Mouse (Mus musculus) gastrocnemius, adult 8-10 months (tissue): Measurements from ENCODE around the gene Dnase2b. TPM values are rescaled to one million over a fixed set of nuclear protein-coding genes. Genes with fewer than 3 reads are reported as not detected.
A peak's percentile ranks its signal among the peaks of the same experiment; 100 is the strongest.

Source experiments
- DNase-seq, 2 experiments: peaks; one replicate each; pipeline ENCODE4 v3.0.0; 2022; ENCODE audit warnings: low spot score in 2 of 2
- total RNA-seq, 4 experiments: library from RNA; stranded (reverse); gene quantifications; 2 replicates each; pipeline ENCODE4 v1.2.4; 2022

Gene Dnase2b
- total RNA-seq, 4 experiments from 2014 or later = 0.11 TPM; not detected in 3

GRCm38 (mm10) chr3:146570939-146571338, 44.5 kb downstream of the Dnase2b start:
- DNase-seq = no peak

- DNase-seq = no peak
Measured at GRCm38 (mm10) chr3:146570148-146570782, 45.1 kb downstream of the Dnase2b start, which contains the start of gene Uox. TSS of gene Uox (plus strand) at chr3:146570426.

- no peak for DNase-seq
Measured at GRCm38 (mm10) chr3:146569594-146569993, 45.8 kb downstream of the Dnase2b start.

- no peak for DNase-seq
Measured at GRCm38 (mm10) chr3:146567884-146568530, 47.4 kb downstream of the Dnase2b start.

- DNase-seq = no peak
Measured at GRCm38 (mm10) chr3:146567366-146567765, 48.0 kb downstream of the Dnase2b start.

- DNase-seq = no peak
Measured at GRCm38 (mm10) chr3:146565065-146565411, 50.4 kb downstream of the Dnase2b start.

- peak; percentile 49 to 56 for DNase-seq
Measured at GRCm38 (mm10) chr3:146564268-146565064, 50.9 kb downstream of the Dnase2b start.

- DNase-seq = no peak
Measured at GRCm38 (mm10) chr3:146562936-146563335, 52.5 kb downstream of the Dnase2b start.

GRCm38 (mm10) chr3:146557507-146557906, 57.9 kb downstream of the Dnase2b start:
- no peak for DNase-seq

- DNase-seq = no peak
Measured at GRCm38 (mm10) chr3:146556567-146556966, 58.8 kb downstream of the Dnase2b start.

GRCm38 (mm10) chr3:146554816-146555215, 60.6 kb downstream of the Dnase2b start:
- no peak for DNase-seq

- DNase-seq = no peak
Measured at GRCm38 (mm10) chr3:146543632-146544031, 71.8 kb downstream of the Dnase2b start.

- no peak for DNase-seq
Measured at GRCm38 (mm10) chr3:146540521-146541273, 74.7 kb downstream of the Dnase2b start.

GRCm38 (mm10) chr3:146534986-146535385, 80.4 kb downstream of the Dnase2b start:
- DNase-seq = no peak

Other genes starting within 250 kb of the Dnase2b start
- gene Ssx2ip, start 211.0 kb downstream of the Dnase2b start, total RNA-seq = 10 to 100 TPM; 22.3 to 43.6 (median 33.4) TPM
- gene Ctbs, start 165.8 kb downstream of the Dnase2b start, total RNA-seq = 1 to 10 TPM; 3.1 to 5.1 (median 4.2) TPM
- gene Spata1, start 115.8 kb downstream of the Dnase2b start, total RNA-seq = 1 to 10 TPM; 5.0 to 7.1 (median 6.3) TPM
- gene Gng5, start 115.8 kb downstream of the Dnase2b start, total RNA-seq = 100 to 1,000 TPM; 389 to 469 (median 438) TPM
- 10 to 100 TPM; 10.1 to 13.6 (median 11.7) TPM for gene Rpf1, start 94.2 kb downstream of the Dnase2b start, total RNA-seq
- gene Uox, start 45.2 kb downstream of the Dnase2b start, total RNA-seq = under 1 TPM in 1 of 4 experiments, not detected in 3; 0.27 TPM
- gene 4930503B20Rik, start 35.7 kb upstream of the Dnase2b start, total RNA-seq = not detected
- 1 to 10 TPM in 3 of 4 experiments, under 1 TPM in 1; 0.29 to 1.8 (median 1.4) TPM for gene Samd13, start 70.0 kb upstream of the Dnase2b start, total RNA-seq
- gene Prkacb, start 197.4 kb upstream of the Dnase2b start, total RNA-seq = 10 to 100 TPM; 42.4 to 46.6 (median 43.7) TPM
- 100 to 1,000 TPM; 104 to 195 (median 155) TPM for gene Ttll7, start 236.8 kb upstream of the Dnase2b start, total RNA-seq